Mouse (Mus musculus) embryonic fibroblast, embryonic 13.5 days (primary cell): Measurements from ENCODE around the gene Pnpo.

ENCODE experiments used
- CTCF ChIP-seq: IDR thresholded peaks from 2 replicates; pipeline ENCODE4 v1.5.1; 2011; ENCODE audit warnings: mild to moderate bottlenecking, control low read depth, low read length, moderate library complexity, borderline replicate concordance; ENCODE audit not compliant: insufficient read depth
- POLR2A ChIP-seq: IDR thresholded peaks from 2 replicates; pipeline ENCODE4 v1.6.1; 2011; ENCODE audit warnings: low read depth, mild to moderate bottlenecking, control low read depth, low read length, moderate library complexity

GRCm38 (mm10) chr11:96916885-96917396, 26.8 kb downstream of the Pnpo start:
- TF ChIP-seq POLR2A (no peak), CTCF (no peak)
